Comparison of ENCODE assay signal across 9 mouse cellular contexts in the genomic region with DNA sequence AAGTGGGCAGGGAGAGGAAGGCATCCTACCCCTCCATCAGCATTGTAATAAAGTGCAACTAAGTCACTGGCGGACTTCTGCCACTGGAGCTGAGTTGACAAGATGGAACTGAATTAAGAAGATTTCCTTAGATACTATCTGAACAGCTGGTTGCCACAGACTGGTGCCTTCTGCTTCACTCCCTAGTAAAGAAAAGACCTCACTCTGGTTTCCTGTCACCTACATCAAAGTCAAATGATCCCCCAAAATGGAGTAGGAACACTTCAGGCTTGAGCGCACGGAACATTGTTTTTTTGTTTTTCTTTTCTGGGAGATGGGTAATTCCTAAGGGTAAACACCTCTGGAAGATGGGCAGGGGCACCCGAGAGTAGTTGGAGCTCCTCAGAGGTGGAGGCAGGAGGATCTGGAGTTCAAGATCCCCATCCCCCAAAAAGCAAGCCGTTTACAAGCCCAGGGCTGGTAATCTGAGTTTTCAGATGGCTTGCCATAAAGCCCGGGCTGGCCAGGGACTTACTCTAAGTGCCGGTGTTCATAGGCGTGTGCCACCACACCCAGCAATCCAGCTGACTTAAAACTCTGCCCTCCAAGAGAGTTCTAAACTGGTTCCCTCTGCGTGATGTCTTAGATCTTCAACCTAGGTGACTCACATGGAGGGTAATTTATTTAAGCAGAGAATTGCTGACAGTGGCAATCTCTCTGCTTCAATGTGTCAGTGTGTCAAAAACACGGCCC. TPM values are rescaled to one million over a fixed set of nuclear protein-coding genes. Genes with fewer than 3 reads are reported as not detected.
DNase-seq lines count a peak whose midpoint lies in the region; ATAC-seq and TF ChIP-seq lines count a peak whose summit lies in the region.
"Had no signal": no experiment of that assay in that cellular context is flagged by ENCODE, and none has a peak within 500 bp of the region (broad histone marks: within the 10 kb centered on the region; RNA-seq: fewer than 3 reads in every experiment).

No protein-coding gene starts in this region.

- TF ChIP-seq CTCF in cerebellum, adult 2 months (IDR thresholded peaks at IDR 0.05; ENCODE audit: borderline replicate concordance, insufficient read depth, low read depth, low read length), result no peak
- TF ChIP-seq CTCF in spleen, adult 2 months (IDR thresholded peaks at IDR 0.05; ENCODE audit: extremely low read depth, insufficient read depth, insufficient read length, insufficient replicate concordance), result no peak

- no peak overlapping the region for H3K4me2 ChIP-seq in hindbrain, embryonic 12.5 days (replicated peaks)
- no peak overlapping the region for H3K4me2 ChIP-seq in liver, embryonic 16.5 days (ENCODE audit: low read depth, low read length)
- H3K4me2 ChIP-seq: forebrain, embryonic 15.5 days had no signal

- H3K27me3 ChIP-seq in cerebellum, adult 2 months (ENCODE audit: control insufficient read depth, insufficient read depth, low read length), result no peaks in the 10 kb centered on the region
- H3K27me3 ChIP-seq in hindbrain, embryonic 10.5 days (ENCODE audit: insufficient read depth, poor library complexity, severe bottlenecking), result no peaks in the 10 kb centered on the region
- no peaks in the 10 kb centered on the region for H3K27me3 ChIP-seq in hindbrain, embryonic 12.5 days
- H3K27me3 ChIP-seq in spleen, adult 2 months (ENCODE audit: control insufficient read depth, insufficient read depth, low read length), result no peaks in the 10 kb centered on the region
- H3K27me3 ChIP-seq in liver, embryonic 16.5 days (ENCODE audit: control insufficient read depth, insufficient read depth, low read depth, low read length), result no peaks in the 10 kb centered on the region
- H3K27me3 ChIP-seq: forebrain, embryonic 15.5 days had no signal

- WGBS in cerebellum, adult 2 months, result 51% methylated on average over 10 of the region's 10 CpGs
- 77% methylated on average over 10 of the region's 10 CpGs for WGBS in hindbrain, embryonic 10.5 days
- 74% methylated on average over 10 of the region's 10 CpGs for WGBS in hindbrain, embryonic 12.5 days
- 44% methylated on average over 10 of the region's 10 CpGs for WGBS in spleen, adult 2 months
- 48% methylated on average over 10 of the region's 10 CpGs for WGBS in liver, embryonic 16.5 days (ENCODE audit: insufficient replicate concordance)

- H3K4me1 ChIP-seq in cerebellum, adult 2 months (ENCODE audit: control insufficient read depth, insufficient read depth, low read length), result peaks cover 62% of the 10 kb centered on the region
- peaks cover 65% of the 10 kb centered on the region for H3K4me1 ChIP-seq in hindbrain, embryonic 10.5 days (replicated peaks)
- peaks cover 16% of the 10 kb centered on the region for H3K4me1 ChIP-seq in hindbrain, embryonic 12.5 days
- H3K4me1 ChIP-seq in spleen, adult 2 months (ENCODE audit: control insufficient read depth, insufficient read depth, insufficient read length), result peaks cover 77% of the 10 kb centered on the region
- peaks cover 35% of the 10 kb centered on the region for H3K4me1 ChIP-seq in liver, embryonic 16.5 days (ENCODE audit: control insufficient read depth, low read depth, low read length)

- no peak overlapping the region for H3K9ac ChIP-seq in hindbrain, embryonic 12.5 days
- no peak overlapping the region for H3K9ac ChIP-seq in liver, embryonic 16.5 days (ENCODE audit: low read depth, low read length)
- H3K9ac ChIP-seq: forebrain, embryonic 15.5 days had no signal

- no peaks in the 10 kb centered on the region; the same call in 1 of the 2 replicates for H3K36me3 ChIP-seq in hindbrain, embryonic 10.5 days
- peaks cover 6% of the 10 kb centered on the region; the same call in 1 of the 2 replicates for H3K36me3 ChIP-seq in hindbrain, embryonic 12.5 days
- peaks cover 15% of the 10 kb centered on the region for H3K36me3 ChIP-seq in spleen, adult 2 months (ENCODE audit: control insufficient read depth, insufficient read depth, low read length)
- H3K36me3 ChIP-seq in liver, embryonic 16.5 days (ENCODE audit: control insufficient read depth, insufficient read depth), result no peaks in the 10 kb centered on the region

- no peak for ATAC-seq in hindbrain, embryonic 12.5 days (ENCODE audit: low FRiP score)
- no peak for ATAC-seq in liver, embryonic 16.5 days (ENCODE audit: low read depth)
- ATAC-seq: forebrain, embryonic 15.5 days had no signal

- no peak for DNase-seq in cerebellum, adult 2 months
- DNase-seq in cerebellum, postnatal 14 days, result no peak
- DNase-seq in hindbrain, embryonic 10.5 days (ENCODE audit: low spot score), result no peak
- no peak for DNase-seq in spleen, adult 2 months (ENCODE audit: low read depth in 1 of 2, low spot score in 2 of 2)
- DNase-seq in spleen, postnatal 10 days (ENCODE audit: low spot score in 2 of 2), result no peak
- DNase-seq in Muller cell, postnatal 12 days (ENCODE audit: inconsistent ontology term), result no peak

- H3K4me3 ChIP-seq in cerebellum, adult 2 months (replicated peaks; ENCODE audit: insufficient read depth, low read depth, low read length), result no peak overlapping the region
- H3K4me3 ChIP-seq in hindbrain, embryonic 10.5 days, result no peak overlapping the region
- no peak overlapping the region for H3K4me3 ChIP-seq in hindbrain, embryonic 12.5 days
- H3K4me3 ChIP-seq in spleen, adult 2 months (ENCODE audit: extremely low read depth, insufficient read depth, insufficient read length), result no peak overlapping the region
- no peak overlapping the region for H3K4me3 ChIP-seq in liver, embryonic 16.5 days (ENCODE audit: low read depth, low read length)
- H3K4me3 ChIP-seq: forebrain, embryonic 15.5 days had no signal

- H3K9me3 ChIP-seq in hindbrain, embryonic 10.5 days, result no peaks in the 10 kb centered on the region
- no peaks in the 10 kb centered on the region for H3K9me3 ChIP-seq in hindbrain, embryonic 12.5 days (replicated peaks)
- H3K9me3 ChIP-seq in liver, embryonic 16.5 days (replicated peaks; ENCODE audit: control insufficient read depth, low read length), result no peaks in the 10 kb centered on the region
- H3K9me3 ChIP-seq: forebrain, embryonic 15.5 days had no signal

- peak overlapping the region; percentile 65 for H3K27ac ChIP-seq in cerebellum, adult 2 months (ENCODE audit: insufficient read depth, low read length)
- H3K27ac ChIP-seq in hindbrain, embryonic 10.5 days, result peak overlapping the region; percentile 72
- no peak overlapping the region for H3K27ac ChIP-seq in hindbrain, embryonic 12.5 days
- H3K27ac ChIP-seq in spleen, adult 2 months (ENCODE audit: insufficient read depth, low read length), result peak overlapping the region; percentile 93
- H3K27ac ChIP-seq in liver, embryonic 16.5 days (ENCODE audit: low read length), result peak overlapping the region; percentile 54
- H3K27ac ChIP-seq: forebrain, embryonic 15.5 days had no signal

- TF ChIP-seq POLR2A in cerebellum, adult 2 months (IDR thresholded peaks at IDR 0.05; ENCODE audit: borderline replicate concordance, insufficient read depth, low read length), result no peak
- no peak for TF ChIP-seq POLR2A in spleen, adult 2 months (IDR thresholded peaks at IDR 0.05; ENCODE audit: low read depth, low read length)

RNA-seq across cellular contexts. Expression of a gene that starts 21.5 kb away (rescaled TPM):
- polyA plus RNA-seq in cerebellum, adult 2 months (2012; rRNA removed), result 72.9 and 77.1 TPM in 2 replicates
- polyA plus RNA-seq in hindbrain, embryonic 10.5 days (2016; fragmentation: Nextera tagmentation; extraction: Ambion mirVana), result 19.3 and 23.7 TPM in 2 replicates
- 54.9 and 68.0 TPM in 2 replicates for polyA plus RNA-seq in hindbrain, embryonic 12.5 days (2016; fragmentation: Nextera tagmentation; extraction: Ambion mirVana)
- 36.0 and 43.0 TPM in 2 replicates for polyA plus RNA-seq in spleen, adult 2 months (2012; rRNA removed)
- 19.3 and 22.1 TPM in 2 replicates for polyA plus RNA-seq in liver, embryonic 16.5 days (2015; fragmentation: Nextera tagmentation; extraction: Ambion mirVana)
